Mouse (Mus musculus): Measurements from ENCODE around the gene Hoxd13.

The Hoxd13 gene

GRCm38 (mm10) chr2:74667842-74668357, at the start of gene Hoxd13:
TSS of gene Hoxd13 (plus strand) at chr2:74668310.
- no peak for DNase-seq

GRCm38 (mm10) chr2:74619676-74620246, 48.3 kb upstream of the Hoxd13 start:
- DNase-seq = no peak

- DNase-seq = no peak
Measured at GRCm38 (mm10) chr2:74620368-74620767, 47.7 kb upstream of the Hoxd13 start.

GRCm38 (mm10) chr2:74635412-74635811, 32.7 kb upstream of the Hoxd13 start:
- DNase-seq = no peak

- DNase-seq = no peak
Measured at GRCm38 (mm10) chr2:74642431-74642830, 25.7 kb upstream of the Hoxd13 start.

- DNase-seq = no peak
Measured at GRCm38 (mm10) chr2:74645631-74646030, 22.5 kb upstream of the Hoxd13 start.

- DNase-seq = no peak
Measured at GRCm38 (mm10) chr2:74647082-74647864, 20.8 kb upstream of the Hoxd13 start.

- no peak for DNase-seq
Measured at GRCm38 (mm10) chr2:74652996-74653340, 15.1 kb upstream of the Hoxd13 start.

GRCm38 (mm10) chr2:74653781-74654535, 14.2 kb upstream of the Hoxd13 start:
- no peak for DNase-seq

- DNase-seq = no peak
Measured at GRCm38 (mm10) chr2:74654743-74655419, 13.2 kb upstream of the Hoxd13 start.

- peak in 1 of 2 experiments; percentile 32 for DNase-seq
Measured at GRCm38 (mm10) chr2:74655420-74655781, 12.7 kb upstream of the Hoxd13 start.

GRCm38 (mm10) chr2:74655821-74656631, 12.1 kb upstream of the Hoxd13 start:
- peak in 1 of 2 experiments; percentile 17 for DNase-seq

- DNase-seq = no peak
Measured at GRCm38 (mm10) chr2:74656632-74657021, 11.5 kb upstream of the Hoxd13 start.

- peak in 1 of 2 experiments; percentile 23 for DNase-seq
Measured at GRCm38 (mm10) chr2:74657251-74658023, 10.7 kb upstream of the Hoxd13 start.

- no peak for DNase-seq
Measured at GRCm38 (mm10) chr2:74658024-74658666, 10.0 kb upstream of the Hoxd13 start.

- DNase-seq = no peak
Measured at GRCm38 (mm10) chr2:74658667-74659371, 9.3 kb upstream of the Hoxd13 start.

- DNase-seq = no peak
Measured at GRCm38 (mm10) chr2:74659507-74660005, 8.6 kb upstream of the Hoxd13 start, which contains the start of gene Evx2. TSS of gene Evx2 (minus strand) at chr2:74659557.

GRCm38 (mm10) chr2:74660421-74661375, 7.4 kb upstream of the Hoxd13 start:
- no peak for DNase-seq

GRCm38 (mm10) chr2:74661685-74662084, 6.4 kb upstream of the Hoxd13 start:
- DNase-seq = peak in 1 of 2 experiments; percentile 12

Measured in thymus, postnatal 36 days (tissue).